ENCODE assay signal across 23 mouse cellular contexts in genomic region chr4:47651521-47651920, GRCm38 (mm10).
DNase-seq lines count a peak whose midpoint lies in the region; ATAC-seq lines count a peak whose summit lies in the region.
"Had no signal": no experiment of that assay in that cellular context is flagged by ENCODE, and none has a peak within 500 bp of the region (broad histone marks: within the 10 kb centered on the region; RNA-seq: fewer than 3 reads in every experiment).

No protein-coding gene starts in this region.

- H3K27ac ChIP-seq in intestine, embryonic 16.5 days (ENCODE audit: low read length): no peak overlapping the region
- H3K27ac ChIP-seq in intestine, embryonic 15.5 days: no peak overlapping the region
- no peak overlapping the region for H3K27ac ChIP-seq in embryonic facial prominence, embryonic 10.5 days (replicated peaks)
- 0 out of 2 replicates have a peak overlapping the region, but pooled peaks have one; percentile 2 for H3K27ac ChIP-seq in limb, embryonic 10.5 days
- H3K27ac ChIP-seq: heart, embryonic 15.5 days had no signal

- H3K4me3 ChIP-seq in intestine, embryonic 16.5 days (ENCODE audit: low read length): no peak overlapping the region
- no peak overlapping the region for H3K4me3 ChIP-seq in intestine, embryonic 15.5 days (replicated peaks)
- no peak overlapping the region for H3K4me3 ChIP-seq in embryonic facial prominence, embryonic 10.5 days
- no peak overlapping the region for H3K4me3 ChIP-seq in limb, embryonic 10.5 days
- H3K4me3 ChIP-seq: heart, embryonic 15.5 days; megakaryocyte, embryonic 14.5 days had no signal

- DNase-seq in embryo, embryonic 11 days: peak; percentile 11
- DNase-seq in embryo, embryonic 10.5 days (ENCODE audit: low spot score): no peak
- DNase-seq in embryonic facial prominence, embryonic 10.5 days (ENCODE audit: low spot score): peak; percentile 27
- DNase-seq in limb, embryonic 10.5 days (ENCODE audit: low spot score): no peak
- no peak for DNase-seq in testis, postnatal 10 days (ENCODE audit: low spot score)
- DNase-seq: adrenal gland, postnatal 14 days; cerebellum, adult 18-20 months; cerebellum, postnatal 25 days; gastrocnemius, postnatal 14 days; heart, postnatal 4 days; kidney, adult 2 months; kidney, postnatal 25 days; layer of hippocampus, adult 9-11 months; lung, adult 2 months; midbrain, embryonic 14.5 days; right cerebral cortex, postnatal 25 days had no signal

- no peaks in the 10 kb centered on the region for H3K9me3 ChIP-seq in intestine, embryonic 16.5 days (ENCODE audit: control insufficient read depth, low read length)
- no peaks in the 10 kb centered on the region for H3K9me3 ChIP-seq in intestine, embryonic 15.5 days
- peaks cover 6% of the 10 kb centered on the region; the same call in 1 of the 2 replicates for H3K9me3 ChIP-seq in embryonic facial prominence, embryonic 10.5 days
- no peaks in the 10 kb centered on the region; the same call in 1 of the 2 replicates for H3K9me3 ChIP-seq in limb, embryonic 10.5 days (replicated peaks)
- H3K9me3 ChIP-seq: G1E; heart, embryonic 15.5 days had no signal

- no peak overlapping the region for H3K4me2 ChIP-seq in intestine, embryonic 16.5 days (ENCODE audit: low read depth, low read length)
- no peak overlapping the region; the same call in 1 of the 2 replicates for H3K4me2 ChIP-seq in intestine, embryonic 15.5 days (replicated peaks)
- H3K4me2 ChIP-seq: heart, embryonic 15.5 days; liver, embryonic 11.5 days had no signal

- ATAC-seq in intestine, embryonic 16.5 days: peak; percentile 21; the same call in 1 of the 2 replicates
- ATAC-seq in intestine, embryonic 15.5 days: no peak
- ATAC-seq: hindbrain, embryonic 16.5 days had no signal

- WGBS in intestine, embryonic 16.5 days: 50% methylated on average over 10 of the region's 10 CpGs
- whole genome bisulfite sequencing in intestine, embryonic 15.5 days: 40% methylated on average over 10 of the region's 10 CpGs
- WGBS in embryonic facial prominence, embryonic 10.5 days: 77% methylated on average over 10 of the region's 10 CpGs
- WGBS in limb, embryonic 10.5 days: 78% methylated on average over 10 of the region's 10 CpGs

- H3K27me3 ChIP-seq in intestine, embryonic 16.5 days (replicated peaks; ENCODE audit: control insufficient read depth, insufficient read depth, low read length): no peaks in the 10 kb centered on the region
- no peaks in the 10 kb centered on the region for H3K27me3 ChIP-seq in intestine, embryonic 15.5 days (replicated peaks)
- H3K27me3 ChIP-seq in embryonic facial prominence, embryonic 10.5 days (replicated peaks; ENCODE audit: low read depth, poor library complexity, severe bottlenecking): no peaks in the 10 kb centered on the region
- H3K27me3 ChIP-seq in limb, embryonic 10.5 days (ENCODE audit: low read depth, poor library complexity, severe bottlenecking): no peaks in the 10 kb centered on the region
- H3K27me3 ChIP-seq: megakaryocyte, embryonic 14.5 days had no signal

- H3K9ac ChIP-seq in intestine, embryonic 16.5 days (ENCODE audit: low read depth, low read length): no peak overlapping the region
- H3K9ac ChIP-seq in intestine, embryonic 15.5 days: no peak overlapping the region
- H3K9ac ChIP-seq: heart, embryonic 15.5 days had no signal

- H3K36me3 ChIP-seq in intestine, embryonic 16.5 days (ENCODE audit: control insufficient read depth, insufficient read depth, low read length): no peaks in the 10 kb centered on the region
- H3K36me3 ChIP-seq in intestine, embryonic 15.5 days: no peaks in the 10 kb centered on the region
- no peaks in the 10 kb centered on the region for H3K36me3 ChIP-seq in embryonic facial prominence, embryonic 10.5 days (replicated peaks)
- no peaks in the 10 kb centered on the region for H3K36me3 ChIP-seq in limb, embryonic 10.5 days
- H3K36me3 ChIP-seq: G1E; heart, embryonic 15.5 days had no signal

- no peaks in the 10 kb centered on the region for H3K4me1 ChIP-seq in intestine, embryonic 16.5 days (ENCODE audit: control insufficient read depth, insufficient read depth, low read length)
- H3K4me1 ChIP-seq in intestine, embryonic 15.5 days (replicated peaks): no peaks in the 10 kb centered on the region
- peaks cover 4% of the 10 kb centered on the region; the same call in 1 of the 2 replicates for H3K4me1 ChIP-seq in embryonic facial prominence, embryonic 10.5 days
- H3K4me1 ChIP-seq in limb, embryonic 10.5 days: peaks cover 37% of the 10 kb centered on the region
- H3K4me1 ChIP-seq: heart, embryonic 15.5 days; megakaryocyte, embryonic 14.5 days had no signal

Comparison
In these comparisons a context has a peak if more than half of its experiments do, and no peak if none do; other contexts are left out.
1. DNase-seq: peak in embryo, embryonic 11 days (single experiment) and embryonic facial prominence, embryonic 10.5 days (single experiment); none in embryo, embryonic 10.5 days (single experiment), limb, embryonic 10.5 days (single experiment) and testis, postnatal 10 days (single experiment).